Mouse (Mus musculus) layer of hippocampus, adult 2 months (tissue): Measurements from ENCODE around the gene Pld6. TPM values are rescaled to one million over a fixed set of nuclear protein-coding genes. Genes with fewer than 3 reads are reported as not detected.
"Not testable (repeated sequence)": the region's sequence is repeated elsewhere in the genome, so short reads cannot be mapped to it uniquely, and the experiment has no call there.

Source experiments
- DNase-seq, 2 experiments: peaks; one replicate each; pipeline ENCODE4 v3.0.0; 2022; ENCODE audit warnings: low spot score in 2 of 2
- H3K27ac ChIP-seq: fragments of 200-600 bp; 2 replicates; pipeline ENCODE4 v1.8.1; 2022
- H3K4me3 ChIP-seq: fragments of 200-600 bp; 2 replicates; pipeline ENCODE4 v1.8.1; 2022; ENCODE audit warnings: mild to moderate bottlenecking
- CTCF ChIP-seq: fragments of 200-600 bp; conservative IDR thresholded peaks from 2 replicates; pipeline ENCODE4 v1.8.1; 2022; ENCODE audit warnings: antibody characterized with exemption, mild to moderate bottlenecking, moderate library complexity
- total RNA-seq, 2 experiments: library from RNA; stranded (reverse); gene quantifications; 2 replicates each; pipeline ENCODE4 v1.2.3; 2021

Pld6 gene
- total RNA-seq, 2 experiments from 2014 or later, result 0.69 to 1.2 TPM

DNA sequence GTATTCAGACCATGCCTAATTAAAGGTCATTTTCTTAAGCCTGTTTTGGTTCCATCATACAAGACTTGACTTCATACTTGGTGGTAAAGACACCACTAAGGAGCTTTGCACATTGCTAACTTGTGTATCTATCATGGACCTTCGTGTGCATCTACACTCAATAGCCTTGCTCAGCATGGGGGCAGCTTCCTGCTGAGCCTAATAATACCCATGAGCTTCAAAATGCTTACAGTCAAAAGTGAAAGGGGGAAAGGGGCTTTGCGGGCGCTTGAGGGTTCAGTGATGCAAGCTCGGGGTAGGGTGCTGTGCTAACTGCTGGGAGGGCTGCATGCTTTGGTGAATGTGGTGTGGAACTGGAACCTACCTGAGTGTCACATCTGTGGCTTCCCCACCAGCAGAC is 31.1 kb downstream of the Pld6 start:
- TF ChIP-seq CTCF, result no peak
- peak overlapping the region; percentile 84; the same call in 1 of the 2 replicates for H3K27ac ChIP-seq
- no peak for DNase-seq
- no peak overlapping the region for H3K4me3 ChIP-seq

DNA sequence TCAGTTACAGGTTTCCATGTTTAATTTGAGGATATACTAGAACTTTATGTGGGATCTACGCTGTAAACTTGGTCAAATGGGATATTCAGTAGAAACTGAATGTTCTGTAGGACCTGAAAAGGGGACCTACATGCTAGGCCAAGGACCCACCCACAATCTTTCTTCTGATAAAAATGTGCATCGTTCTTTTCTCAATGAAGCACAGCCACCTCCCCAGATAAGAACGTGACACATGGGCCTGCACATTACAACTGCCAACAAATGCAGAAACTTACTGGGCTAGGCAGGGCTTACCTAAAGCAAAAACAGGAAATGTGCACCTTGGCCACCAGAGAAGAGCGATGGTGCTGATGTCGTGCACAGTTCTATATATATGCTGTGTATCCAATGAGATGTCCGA is 32.9 kb downstream of the Pld6 start:
- Histone ChIP-seq H3K4me3 (no peak overlapping the region), H3K27ac (no peak overlapping the region)
- TF ChIP-seq CTCF, result no peak
- no peak for DNase-seq

DNA sequence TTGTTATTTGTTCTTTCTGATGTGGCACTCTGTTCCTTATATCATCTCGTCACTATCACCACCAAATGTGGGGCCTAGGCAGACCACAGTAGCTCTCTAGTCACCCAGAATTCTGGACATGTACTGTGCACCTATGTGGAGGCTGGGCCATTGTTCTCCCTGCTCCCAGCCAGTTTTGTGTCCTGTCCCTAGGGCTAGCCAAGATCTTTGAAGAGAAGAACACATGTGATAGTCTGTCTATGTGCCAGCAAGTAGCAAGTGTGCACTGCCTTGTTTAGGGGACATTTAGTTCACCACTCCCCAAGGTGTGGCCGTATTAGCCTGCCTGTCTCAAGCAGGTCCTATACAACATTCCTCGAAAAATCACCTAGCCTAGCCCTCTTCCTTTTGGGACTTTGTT is 38.4 kb downstream of the Pld6 start:
- Histone ChIP-seq H3K27ac (no peak overlapping the region), H3K4me3 (no peak overlapping the region)
- TF ChIP-seq CTCF, result no peak
- DNase-seq, result no peak

DNA sequence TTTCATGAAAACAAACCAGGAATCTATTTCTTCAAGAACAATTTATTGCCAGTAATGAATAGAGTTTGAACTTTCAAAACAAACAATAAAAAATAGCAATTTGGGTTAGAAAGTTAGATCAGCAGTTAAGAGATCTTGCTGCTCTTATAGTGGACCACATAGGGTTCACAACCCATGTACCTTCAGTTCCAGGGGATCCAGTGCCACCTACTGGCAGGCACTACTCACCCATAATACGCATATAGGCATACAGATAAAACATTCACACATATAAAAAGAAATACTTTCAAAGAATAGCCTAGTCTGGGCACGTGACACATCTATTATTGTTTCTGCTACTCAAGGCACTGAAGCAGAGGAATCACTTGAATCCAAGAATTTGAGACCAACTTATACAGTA is 40.8 kb downstream of the Pld6 start:
- DNase-seq, result peak; percentile 39 to 54

DNA sequence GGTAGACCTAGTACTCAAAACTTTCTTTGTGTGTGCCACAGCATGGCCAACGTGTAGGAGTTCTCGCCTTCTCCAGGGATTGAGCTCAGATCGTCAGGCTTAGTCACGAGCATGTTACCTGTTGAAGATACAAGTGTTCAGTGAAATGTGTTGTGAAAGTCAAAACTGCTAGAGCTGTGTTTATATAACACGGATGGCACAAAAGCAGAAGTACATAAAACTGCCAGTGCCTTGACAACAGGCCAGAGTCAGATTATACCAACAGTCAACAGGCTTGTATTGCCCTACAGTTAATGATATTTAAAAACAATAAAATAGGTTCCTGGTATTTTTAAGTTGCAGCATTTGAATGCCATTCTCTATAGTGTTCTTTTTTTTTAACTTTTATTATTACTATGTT is 41.6 kb downstream of the Pld6 start:
- H3K27ac ChIP-seq, result peak overlapping the region; percentile 46
- DNase-seq, result no peak
- no peak overlapping the region for H3K4me3 ChIP-seq
- TF ChIP-seq CTCF, result no peak

More for the DNA sequence above, 40.8 kb downstream of the Pld6 start:
- H3K4me3 ChIP-seq, result no peak overlapping the region
- TF ChIP-seq CTCF, result peak; percentile 86
- no peak overlapping the region for H3K27ac ChIP-seq

DNA sequence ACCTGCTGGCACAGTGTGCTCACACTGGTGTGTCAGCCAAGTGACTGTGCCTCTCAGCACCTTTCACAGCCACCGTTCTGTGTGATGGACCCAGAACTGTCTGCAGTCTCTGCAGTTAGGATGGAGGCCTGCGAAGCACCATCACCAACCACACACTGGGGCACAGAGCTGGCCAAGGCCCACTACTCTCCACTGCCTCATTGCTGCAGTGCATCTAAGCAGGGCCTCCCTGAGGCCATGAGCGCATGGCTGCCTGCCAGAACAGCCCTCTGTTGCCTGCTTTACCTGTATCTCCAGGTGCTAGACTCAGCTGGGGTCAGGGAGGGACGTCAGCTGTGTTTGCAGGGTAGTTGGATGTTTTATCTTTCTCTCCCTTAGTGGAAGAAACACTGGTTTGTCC is 43.1 kb downstream of the Pld6 start:
- no peak for TF ChIP-seq CTCF
- Histone ChIP-seq H3K4me3 (no peak overlapping the region), H3K27ac (peak overlapping the region; percentile 39; the same call in 1 of the 2 replicates)
- DNase-seq, result no peak

DNA sequence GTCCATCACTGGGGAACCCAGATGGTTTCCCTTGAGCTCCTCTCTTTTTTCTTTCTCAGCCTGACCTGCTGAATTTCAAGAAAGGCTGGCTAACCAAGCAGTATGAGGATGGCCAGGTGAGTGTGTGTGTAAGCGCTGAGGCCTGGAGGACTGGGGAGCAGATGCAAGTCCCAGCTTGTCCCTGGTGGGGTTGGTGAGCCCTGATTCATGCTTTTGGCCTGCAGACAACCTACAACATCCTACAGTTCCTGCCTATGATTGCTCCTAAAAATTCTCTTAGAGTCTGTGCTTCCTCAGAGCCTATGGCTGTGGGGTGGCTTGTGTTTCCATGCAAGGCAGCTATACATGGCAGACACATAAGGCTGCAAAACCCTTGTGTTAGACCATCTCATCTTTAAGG is 43.7 kb downstream of the Pld6 start:
- Histone ChIP-seq H3K4me3 (no peak overlapping the region), H3K27ac (peak overlapping the region; percentile 39; the same call in 1 of the 2 replicates)
- DNase-seq, result no peak
- no peak for TF ChIP-seq CTCF

DNA sequence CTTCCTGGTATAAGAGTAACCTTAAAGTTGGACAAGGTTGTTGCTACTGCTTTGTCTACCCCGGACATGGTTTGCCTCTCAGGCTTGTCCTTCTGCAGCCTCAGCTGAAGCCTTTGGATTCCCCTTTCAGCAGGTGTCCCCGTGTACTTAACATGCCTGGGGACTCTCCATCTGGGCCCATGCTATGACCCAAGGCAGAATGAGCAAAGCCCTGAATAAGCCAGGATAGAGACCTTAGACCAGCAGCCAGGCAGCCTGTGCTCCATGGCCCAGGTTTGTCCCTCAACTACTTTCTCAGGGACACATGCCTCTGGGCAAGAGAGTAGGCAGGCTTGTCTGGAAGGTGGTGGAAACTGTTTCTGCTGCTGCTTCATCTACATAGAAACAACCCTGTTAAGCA is 44.1 kb downstream of the Pld6 start:
- TF ChIP-seq CTCF, result no peak
- no peak overlapping the region; the same call in 1 of the 2 replicates for H3K27ac ChIP-seq
- DNase-seq, result no peak
- H3K4me3 ChIP-seq, result no peak overlapping the region

DNA sequence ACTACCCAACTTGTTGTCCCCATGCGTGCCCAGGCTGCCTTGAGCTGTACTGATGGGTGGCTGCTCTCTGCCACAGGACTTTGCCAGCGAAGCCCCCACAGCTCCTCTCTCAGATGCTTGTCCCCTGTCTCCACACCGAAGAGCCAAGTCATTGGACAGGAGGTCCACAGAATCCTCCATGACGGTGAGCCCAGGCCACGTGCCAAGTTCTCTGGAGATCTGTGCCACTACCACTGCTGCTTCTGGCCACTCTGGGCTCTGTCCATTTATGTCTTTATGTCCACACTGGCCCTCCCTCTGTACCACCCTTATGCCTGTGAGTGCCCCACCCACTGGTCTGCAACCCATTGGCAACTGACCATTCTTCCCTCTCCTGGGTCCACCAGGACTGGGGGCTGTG is 45.5 kb downstream of the Pld6 start:
- no peak for DNase-seq
- Histone ChIP-seq H3K27ac (no peak overlapping the region), H3K4me3 (no peak overlapping the region)
- no peak for TF ChIP-seq CTCF

DNA sequence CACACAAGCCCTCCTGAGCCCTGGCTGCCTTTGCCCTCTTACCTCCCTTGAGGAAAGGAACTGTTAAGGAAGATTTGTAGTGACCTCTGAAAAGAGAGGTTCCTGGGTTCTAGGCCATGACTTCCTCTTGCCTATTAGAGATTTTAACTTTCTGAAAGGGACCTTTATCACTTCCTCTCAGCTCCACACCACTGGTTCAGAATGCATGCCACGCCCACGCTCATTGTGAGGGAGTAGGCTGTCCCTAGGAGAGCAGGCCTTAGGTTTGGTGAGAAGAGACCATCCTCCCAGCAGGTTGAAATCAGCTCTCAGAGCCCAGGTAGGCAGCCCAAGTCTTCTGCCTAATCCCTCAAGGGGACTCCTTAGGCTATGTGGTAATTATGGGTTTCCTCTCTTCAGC is 47.4 kb downstream of the Pld6 start:
- TF ChIP-seq CTCF, result no peak
- H3K27ac ChIP-seq, result no peak overlapping the region
- DNase-seq, result no peak
- no peak overlapping the region for H3K4me3 ChIP-seq

DNA sequence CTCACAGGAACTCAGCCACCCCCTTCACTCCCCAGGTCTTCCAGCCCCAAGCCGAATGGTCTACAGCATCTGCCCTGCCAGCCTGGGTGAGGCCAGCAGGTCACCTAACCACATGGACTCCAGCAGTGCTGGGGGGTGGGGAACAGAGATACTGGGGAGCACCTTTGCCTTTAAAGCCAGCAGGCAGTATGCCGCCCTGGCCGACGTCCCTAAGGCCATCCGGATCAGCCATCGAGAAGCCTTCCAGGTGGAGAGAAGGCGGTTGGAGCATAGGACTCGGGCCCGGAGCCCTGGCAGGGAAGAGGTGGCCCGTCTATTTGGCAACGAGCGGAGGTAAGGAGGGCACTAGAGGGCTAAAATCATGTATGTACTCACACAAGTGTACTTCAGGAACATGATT is 50.2 kb downstream of the Pld6 start:
- Histone ChIP-seq H3K4me3 (no peak overlapping the region), H3K27ac (no peak overlapping the region)
- TF ChIP-seq CTCF, result no peak
- DNase-seq, result no peak

DNA sequence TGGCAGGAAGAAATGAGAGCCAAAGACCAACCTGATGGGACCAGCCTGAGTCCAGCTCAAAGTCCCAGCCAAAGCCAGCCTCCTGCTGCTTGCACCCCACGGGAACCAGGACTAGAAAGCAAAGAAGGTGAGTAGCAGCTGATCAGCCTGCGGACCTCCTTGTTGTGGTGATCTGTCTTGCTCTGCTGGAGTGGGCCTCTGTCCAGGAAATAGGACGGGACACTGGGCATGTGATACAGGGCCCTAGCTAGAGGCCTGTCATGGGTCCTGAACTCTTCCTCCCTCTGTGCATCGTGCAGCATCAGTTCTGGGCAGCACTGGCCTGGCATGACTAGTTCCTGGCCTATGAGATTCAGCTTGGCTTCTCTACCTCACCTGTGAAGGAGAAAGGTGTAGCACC is 51.5 kb downstream of the Pld6 start:
- H3K27ac ChIP-seq, H3K4me3 ChIP-seq, DNase-seq: not testable (repeated sequence)

DNA sequence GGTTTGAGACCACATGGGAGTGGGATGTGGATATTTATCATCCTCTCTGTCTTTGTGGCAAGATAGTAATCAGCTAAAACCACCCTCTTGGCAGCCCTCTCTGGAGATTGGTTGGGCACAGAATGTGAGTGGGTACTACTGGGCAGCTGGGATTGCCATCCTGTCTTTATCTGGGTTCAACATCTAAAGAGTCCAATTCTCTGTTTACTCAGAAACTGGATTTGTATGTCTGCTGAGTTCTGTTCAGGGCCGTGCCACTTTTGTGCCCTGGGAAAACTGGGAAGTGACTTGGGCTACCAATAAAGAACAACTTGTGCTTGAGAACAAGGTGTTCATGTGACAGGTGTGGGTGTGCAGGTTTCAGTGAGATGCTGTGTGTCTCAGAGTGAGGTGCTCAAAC is 53.1 kb downstream of the Pld6 start:
- DNase-seq, result no peak
- Histone ChIP-seq H3K4me3 (no peak overlapping the region), H3K27ac (peak overlapping the region; percentile 93)
- no peak for TF ChIP-seq CTCF

Other genes starting within 250 kb of the Pld6 start
- gene Nlrp3, start 246.1 kb downstream of the Pld6 start, total RNA-seq, result 1 to 10 TPM in 1 of 2 experiments, under 1 TPM in 1; 0.59 to 1.1 TPM
- not detected for gene Olfr222, start 211.4 kb downstream of the Pld6 start, total RNA-seq
- not detected for gene Olfr223, start 194.4 kb downstream of the Pld6 start, total RNA-seq
- 100 to 1,000 TPM; 288 to 302 TPM for gene Mprip, start 126.3 kb downstream of the Pld6 start, total RNA-seq
- gene Flcn, start 22.4 kb upstream of the Pld6 start, total RNA-seq, result 10 to 100 TPM; 44.8 to 46.9 TPM
- 10 to 100 TPM; 56.1 to 59.6 TPM for gene Nt5m, start 51.8 kb upstream of the Pld6 start, total RNA-seq
- 10 to 100 TPM; 75.1 to 80.5 TPM for gene Cops3, start 52.2 kb upstream of the Pld6 start, total RNA-seq
- 10 to 100 TPM; 36.8 to 40.5 TPM for gene Med9, start 160.6 kb upstream of the Pld6 start, total RNA-seq
- 10 to 100 TPM; 55.7 to 61.0 TPM for gene Rasd1, start 177.3 kb upstream of the Pld6 start, total RNA-seq